Mouse (Mus musculus) layer of hippocampus, adult 9-10 months (tissue): ENCODE results near the gene Fars2.

Experiments used
- DNase-seq: peaks from one replicate; pipeline ENCODE4 v3.0.0; 2022; ENCODE audit warnings: low spot score

Fars2 gene

GRCm38 (mm10) chr13:36510161-36510560 is 392.9 kb downstream of the Fars2 start:
- no peak for DNase-seq

- DNase-seq: no peak
These were observed 395.9 kb downstream of the Fars2 start for GRCm38 (mm10) chr13:36513126-36513525.

- peak; percentile 24 for DNase-seq
These were observed 400.9 kb downstream of the Fars2 start for GRCm38 (mm10) chr13:36518144-36518571.

- no peak for DNase-seq
These were observed 410.5 kb downstream of the Fars2 start for GRCm38 (mm10) chr13:36527761-36528160.

- no peak for DNase-seq
These were observed 411.1 kb downstream of the Fars2 start for GRCm38 (mm10) chr13:36528223-36528895.

- DNase-seq: no peak
These were observed 412.3 kb downstream of the Fars2 start for GRCm38 (mm10) chr13:36529467-36530039.

- no peak for DNase-seq
These were observed 413.6 kb downstream of the Fars2 start for GRCm38 (mm10) chr13:36530852-36531251.

GRCm38 (mm10) chr13:36531893-36532292 is 414.7 kb downstream of the Fars2 start:
- peak; percentile 15 for DNase-seq

- no peak for DNase-seq
These were observed 415.9 kb downstream of the Fars2 start for GRCm38 (mm10) chr13:36533071-36533470.

GRCm38 (mm10) chr13:36533518-36533917 is 416.3 kb downstream of the Fars2 start:
- no peak for DNase-seq

- no peak for DNase-seq
These were observed 416.8 kb downstream of the Fars2 start for GRCm38 (mm10) chr13:36533966-36534540.

GRCm38 (mm10) chr13:36537580-36537979 is 420.4 kb downstream of the Fars2 start:
- no peak for DNase-seq

GRCm38 (mm10) chr13:36538385-36538784 is 421.2 kb downstream of the Fars2 start:
- DNase-seq: no peak

- DNase-seq: no peak
These were observed 423.0 kb downstream of the Fars2 start for GRCm38 (mm10) chr13:36540231-36540630.

- DNase-seq: no peak
These were observed 424.1 kb downstream of the Fars2 start for GRCm38 (mm10) chr13:36541287-36541780.

- DNase-seq: no peak
These were observed 433.5 kb downstream of the Fars2 start for GRCm38 (mm10) chr13:36550694-36551093.

GRCm38 (mm10) chr13:36552522-36553246 is 435.5 kb downstream of the Fars2 start:
- DNase-seq: no peak

- DNase-seq: no peak
These were observed 436.0 kb downstream of the Fars2 start for GRCm38 (mm10) chr13:36553247-36553642.

- DNase-seq: no peak
These were observed 437.5 kb downstream of the Fars2 start for GRCm38 (mm10) chr13:36554743-36555142.

- no peak for DNase-seq
These were observed 445.5 kb downstream of the Fars2 start for GRCm38 (mm10) chr13:36562447-36563441.

GRCm38 (mm10) chr13:36564764-36565315 is 447.6 kb downstream of the Fars2 start:
- no peak for DNase-seq
